7 mouse cellular contexts compared by ENCODE assay signal in genomic region chr1:131525586-131526271, GRCm38 (mm10). TPM values are rescaled to one million over a fixed set of nuclear protein-coding genes. Genes with fewer than 3 reads are reported as not detected.
A peak's percentile ranks its signal among the peaks of the same experiment; 100 is the strongest.
DNase-seq lines count a peak whose midpoint lies in the region; ATAC-seq lines count a peak whose summit lies in the region.

No protein-coding gene starts in this region.

- H3K27me3 ChIP-seq in forebrain, embryonic 16.5 days (replicated peaks; ENCODE audit: control insufficient read depth, insufficient read depth, low read length), result no peaks in the 10 kb centered on the region
- H3K27me3 ChIP-seq in hindbrain, embryonic 13.5 days, result no peaks in the 10 kb centered on the region
- no peaks in the 10 kb centered on the region for H3K27me3 ChIP-seq in midbrain, embryonic 10.5 days (ENCODE audit: low read depth, poor library complexity, severe bottlenecking)
- no peaks in the 10 kb centered on the region for H3K27me3 ChIP-seq in splenic B cell, adult 2 months (ENCODE audit: control insufficient read depth, insufficient read depth, low read length, poor library complexity, severe bottlenecking)

- ATAC-seq in forebrain, embryonic 16.5 days, result no peak
- no peak for ATAC-seq in hindbrain, embryonic 13.5 days (ENCODE audit: low FRiP score)

- 1% methylated on average over 41 of the region's 41 CpGs for WGBS in forebrain, embryonic 16.5 days
- under 1% methylated on average over 41 of the region's 41 CpGs for WGBS in hindbrain, embryonic 13.5 days
- whole genome bisulfite sequencing in midbrain, embryonic 10.5 days, result 0% methylated on average over 40 of the region's 41 CpGs

- H3K4me1 ChIP-seq in forebrain, embryonic 16.5 days (replicated peaks; ENCODE audit: control insufficient read depth, insufficient read depth, low read length), result peaks cover 45% of the 10 kb centered on the region
- H3K4me1 ChIP-seq in hindbrain, embryonic 13.5 days (replicated peaks), result peaks cover 57% of the 10 kb centered on the region
- H3K4me1 ChIP-seq in midbrain, embryonic 10.5 days, result peaks cover 70% of the 10 kb centered on the region

- peak overlapping the region; percentile 74 for H3K4me2 ChIP-seq in forebrain, embryonic 16.5 days (ENCODE audit: low read length)
- peak overlapping the region; percentile 92 for H3K4me2 ChIP-seq in hindbrain, embryonic 13.5 days

- H3K9ac ChIP-seq in forebrain, embryonic 16.5 days (replicated peaks; ENCODE audit: low read depth, low read length), result peak overlapping the region; percentile 85
- peak overlapping the region; percentile 87 for H3K9ac ChIP-seq in hindbrain, embryonic 13.5 days

- H3K9me3 ChIP-seq in forebrain, embryonic 16.5 days (ENCODE audit: control insufficient read depth, low read length), result no peaks in the 10 kb centered on the region
- no peaks in the 10 kb centered on the region for H3K9me3 ChIP-seq in hindbrain, embryonic 13.5 days
- H3K9me3 ChIP-seq in midbrain, embryonic 10.5 days (replicated peaks), result no peaks in the 10 kb centered on the region

- H3K36me3 ChIP-seq in forebrain, embryonic 16.5 days (ENCODE audit: control insufficient read depth, insufficient read depth), result no peaks in the 10 kb centered on the region
- H3K36me3 ChIP-seq in hindbrain, embryonic 13.5 days, result no peaks in the 10 kb centered on the region
- H3K36me3 ChIP-seq in midbrain, embryonic 10.5 days, result no peaks in the 10 kb centered on the region
- no peaks in the 10 kb centered on the region for H3K36me3 ChIP-seq in splenic B cell, adult 2 months (ENCODE audit: control insufficient read depth, insufficient read depth, low read length, poor library complexity, severe bottlenecking)

- H3K27ac ChIP-seq in forebrain, embryonic 16.5 days (ENCODE audit: low read length), result peak overlapping the region; percentile 95
- peak overlapping the region; percentile 94 for H3K27ac ChIP-seq in hindbrain, embryonic 13.5 days
- peak overlapping the region; percentile 94 for H3K27ac ChIP-seq in midbrain, embryonic 10.5 days (replicated peaks)

- DNase-seq in R1 (ENCODE audit: low read depth, low spot score), result peak; percentile 71
- peak; percentile 22 for DNase-seq in c-Kit-positive CD71-positive TER-119-positive erythroid progenitor cells, embryonic 14.5 days (ENCODE audit: low spot score)
- peak; percentile 30 to 42 for DNase-seq in left cerebral cortex, adult 8-10 months (ENCODE audit: low spot score in 2 of 2)
- DNase-seq in midbrain, embryonic 10.5 days (ENCODE audit: low spot score), result peak; percentile 69
- DNase-seq in splenic B cell, adult 2 months (ENCODE audit: low read depth, low spot score), result peak; percentile 19

- H3K4me3 ChIP-seq in forebrain, embryonic 16.5 days (replicated peaks; ENCODE audit: low read length), result peak overlapping the region; percentile 94
- peak overlapping the region; percentile 77 for H3K4me3 ChIP-seq in hindbrain, embryonic 13.5 days
- peak overlapping the region; percentile 91 for H3K4me3 ChIP-seq in midbrain, embryonic 10.5 days

RNA-seq across cellular contexts. Expression of gene Srgap2, which starts 1.4 kb away (rescaled TPM):
- polyA plus RNA-seq in forebrain, embryonic 16.5 days (2015; fragmentation: Nextera tagmentation; extraction: Ambion mirVana), result 29.2 and 35.1 TPM in 2 replicates
- polyA plus RNA-seq in hindbrain, embryonic 13.5 days (2015; fragmentation: Nextera tagmentation; extraction: Ambion mirVana), result 16.8 and 17.7 TPM in 2 replicates
- total RNA-seq in left cerebral cortex, adult 8-10 months (2022), result 10 to 100 TPM; 70.7 to 81.5 (median 76.7) TPM
- 16.9 and 18.7 TPM in 2 replicates for polyA plus RNA-seq in midbrain, embryonic 10.5 days (2016; fragmentation: Nextera tagmentation; extraction: Ambion mirVana)

RNA-seq across cellular contexts. Expression of gene Fam72a, which starts 2.0 kb away (rescaled TPM):
- 1.7 and 3.0 TPM in 2 replicates for polyA plus RNA-seq in forebrain, embryonic 16.5 days (2015; fragmentation: Nextera tagmentation; extraction: Ambion mirVana)
- polyA plus RNA-seq in hindbrain, embryonic 13.5 days (2015; fragmentation: Nextera tagmentation; extraction: Ambion mirVana), result 1.1 and 1.2 TPM in 2 replicates
- total RNA-seq in left cerebral cortex, adult 8-10 months (2022), result 1 to 10 TPM; 1.1 to 1.5 (median 1.3) TPM
- 4.4 and 5.7 TPM in 2 replicates for polyA plus RNA-seq in midbrain, embryonic 10.5 days (2016; fragmentation: Nextera tagmentation; extraction: Ambion mirVana)

Comparison
In these comparisons a context has a peak if more than half of its experiments do, and no peak if none do; other contexts are left out.
1. DNase-seq: peak in every context shown above with its lines; median percentile 71 in R1; 69 in midbrain, embryonic 10.5 days; 36 in left cerebral cortex, adult 8-10 months; 22 in c-Kit-positive CD71-positive TER-119-positive erythroid progenitor cells, embryonic 14.5 days; 19 in splenic B cell, adult 2 months.